Mouse (Mus musculus): ENCODE measurements around the gene Pogz.
"Not testable (repeated sequence)": the region's sequence is repeated elsewhere in the genome, so short reads cannot be mapped to it uniquely, and the experiment has no call there.

Gene Pogz

DNA sequence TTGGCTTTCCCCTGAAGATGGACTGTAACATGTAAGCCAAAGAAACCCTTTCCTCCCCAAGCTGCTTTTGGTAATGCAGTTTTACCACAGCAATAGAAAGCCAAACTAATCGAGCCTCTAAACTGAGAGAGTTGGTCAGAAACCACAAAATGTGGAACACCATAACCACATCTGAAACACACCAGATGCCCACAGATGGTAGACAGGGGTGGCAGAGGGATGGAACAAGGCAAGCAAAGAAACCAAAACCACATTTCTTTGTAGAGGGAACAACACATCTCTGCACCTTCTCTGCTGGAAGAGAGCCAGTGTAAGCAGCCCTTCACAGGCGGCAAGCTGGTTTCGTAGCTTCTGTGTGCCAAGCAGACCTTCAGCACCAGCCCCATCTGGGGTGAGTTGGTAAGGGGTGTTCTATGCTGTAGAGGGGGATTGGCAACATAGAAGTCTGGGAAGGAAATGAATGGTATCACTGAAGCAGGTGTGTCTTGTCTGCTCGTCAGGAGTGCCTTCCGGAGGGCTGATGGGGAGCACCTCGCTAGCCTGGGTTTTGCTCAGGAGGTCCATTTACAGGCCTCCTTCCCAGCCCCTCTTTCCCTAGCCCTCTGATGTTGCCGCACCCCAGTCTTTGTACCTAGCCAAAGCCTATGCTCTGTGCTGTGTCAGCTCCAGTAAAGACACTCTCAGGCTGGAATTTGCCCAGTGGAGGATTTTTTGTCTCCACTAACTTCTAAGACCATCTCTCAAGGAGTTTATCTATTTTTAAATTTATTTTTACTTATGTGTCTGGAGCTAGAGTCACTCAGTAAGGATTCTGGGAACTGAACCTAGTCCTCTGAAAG, 78.8 kb downstream of the Pogz start:
- no peak for DNase-seq (ENCODE audit: low read depth)

GRCm38 (mm10) chr3:94917816-94918361, 80.5 kb downstream of the Pogz start:
- no peak for DNase-seq (ENCODE audit: low read depth)

- no peak for DNase-seq (ENCODE audit: low read depth)
Measured at GRCm38 (mm10) chr3:94918845-94919244, 81.5 kb downstream of the Pogz start.

GRCm38 (mm10) chr3:94921104-94921503, 83.7 kb downstream of the Pogz start:
- no peak for DNase-seq (ENCODE audit: low read depth)

DNA sequence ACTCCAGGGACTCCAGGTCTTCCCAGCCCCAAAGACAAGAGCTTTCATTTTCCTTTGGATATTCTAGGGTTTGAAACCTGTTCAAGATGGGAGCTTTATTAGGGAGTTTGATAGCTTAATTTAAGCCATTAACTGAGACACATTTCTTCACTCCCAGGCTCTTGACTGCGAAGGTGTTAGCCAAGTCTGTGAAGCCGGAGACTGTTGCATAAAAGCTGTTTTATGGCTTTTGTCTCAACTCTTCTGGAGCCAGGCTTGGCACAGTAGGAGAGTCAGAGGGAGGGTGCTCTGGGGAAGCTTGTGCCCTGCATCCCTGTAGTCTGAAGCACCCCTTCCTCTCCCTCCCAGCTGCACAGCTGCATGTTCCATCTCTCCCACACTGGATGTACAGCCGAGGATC, 85.0 kb downstream of the Pogz start:
- DNase-seq (ENCODE audit: low read depth): no peak

DNA sequence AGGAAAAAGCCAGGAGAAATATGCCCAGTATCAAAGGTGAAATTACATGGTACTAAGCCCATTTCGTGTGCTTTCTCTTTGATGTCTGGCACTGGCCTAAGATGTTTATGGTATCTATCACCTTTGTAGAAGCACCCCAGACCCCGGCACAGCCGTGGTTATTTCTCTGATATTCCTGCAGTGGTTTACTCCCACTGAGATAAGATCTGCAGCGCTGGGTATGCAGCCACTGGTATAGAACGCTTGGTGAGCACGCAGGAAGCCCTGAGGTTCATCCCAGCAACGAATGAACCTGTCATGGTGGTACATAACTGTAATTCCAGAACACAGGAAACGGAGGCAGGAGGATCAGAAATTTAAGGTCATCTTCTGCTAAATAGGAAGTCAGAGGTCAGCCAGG, 87.3 kb downstream of the Pogz start:
- DNase-seq (ENCODE audit: low read depth): no peak

- not testable (repeated sequence) for DNase-seq (ENCODE audit: low read depth)
Measured at GRCm38 (mm10) chr3:94926301-94926736, 89.0 kb downstream of the Pogz start.

DNA sequence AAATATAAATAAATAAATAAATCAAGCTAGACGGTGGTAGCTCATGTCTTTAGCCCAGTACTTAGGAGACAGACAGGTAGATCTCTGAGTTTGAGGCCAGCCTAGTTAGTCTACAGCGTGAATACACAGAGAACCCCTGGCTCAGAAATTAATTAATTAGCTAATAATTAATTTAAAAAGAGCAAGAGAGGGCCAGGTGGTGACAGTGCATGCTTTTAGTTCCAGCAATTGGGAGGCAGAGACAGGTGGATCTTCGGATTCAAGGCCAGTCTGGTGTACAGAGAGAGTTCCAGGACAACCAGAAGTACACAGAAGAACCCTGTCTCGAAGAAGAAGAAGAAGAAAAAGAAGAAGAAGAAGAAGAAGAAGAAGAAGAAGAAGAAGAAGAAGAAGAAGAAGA, 91.6 kb downstream of the Pogz start:
- not testable (repeated sequence) for DNase-seq (ENCODE audit: low read depth)

GRCm38 (mm10) chr3:94930386-94931266, 93.3 kb downstream of the Pogz start:
- not testable (repeated sequence) for DNase-seq (ENCODE audit: low read depth)

DNA sequence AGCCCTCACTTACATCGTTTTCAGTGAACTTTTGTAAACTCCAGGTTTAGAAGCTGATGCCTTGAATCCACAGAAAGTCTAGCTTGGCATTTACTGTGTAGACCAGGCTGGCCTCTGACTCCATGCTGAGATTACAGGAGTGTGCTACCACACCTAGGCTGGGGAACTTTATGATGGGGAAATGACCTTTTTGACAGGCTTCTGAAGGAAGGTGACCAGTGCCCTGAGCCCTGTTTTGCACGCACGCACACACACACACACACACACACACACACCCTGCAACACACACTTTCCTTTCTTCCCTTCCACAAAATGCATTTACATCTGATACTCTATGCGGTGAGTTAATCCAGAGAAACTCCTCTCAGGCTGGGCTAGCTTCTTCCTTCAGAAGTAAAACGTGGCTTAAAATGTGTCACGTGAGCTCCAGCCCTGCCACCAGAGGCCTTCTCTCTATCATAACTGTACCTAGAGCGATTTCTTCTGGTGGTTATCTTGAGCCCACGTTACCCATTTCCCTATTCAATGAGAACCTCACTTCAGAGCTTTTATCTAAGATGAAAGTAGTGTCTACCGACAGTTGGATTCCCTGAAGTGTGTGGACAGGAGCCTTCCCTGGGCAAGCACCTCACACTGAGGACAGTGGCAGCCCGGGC, 94.2 kb downstream of the Pogz start:
- not testable (repeated sequence) for DNase-seq (ENCODE audit: low read depth)

Data from c-Kit-positive CD71-negative TER-119-negative erythroid progenitor cells, embryonic 14.5 days (primary cell).